Mouse (Mus musculus): ENCODE measurements around the gene Acat2. TPM values are rescaled to one million over a fixed set of nuclear protein-coding genes. Genes with fewer than 3 reads are reported as not detected.
"Not testable (repeated sequence)": the region's sequence is repeated elsewhere in the genome, so short reads cannot be mapped to it uniquely, and the experiment has no call there.

Gene Acat2
- total RNA-seq, 2 experiments from 2014 or later = 3.5 to 4.3 TPM

GRCm38 (mm10) chr17:12973851-12974250 is 13.3 kb upstream of the Acat2 start:
- intact Hi-C loops (cut with DNase I) = no loop called here

GRCm38 (mm10) chr17:12967173-12967572 is 6.6 kb upstream of the Acat2 start:
- DNase-seq = no peak
- intact Hi-C loops (cut with DNase I) = no loop called here

More at GRCm38 (mm10) chr17:12973851-12974250, 13.3 kb upstream of the Acat2 start:
- DNase-seq = no peak

- no peak for DNase-seq
- intact Hi-C loops (cut with DNase I) = loop anchor here (5.0 kb wide), 1 partner anchor 41 kb away; no protein-coding TSS in a partner anchor
Observed at GRCm38 (mm10) chr17:12963476-12963875, 2.9 kb upstream of the Acat2 start.

- intact Hi-C loops (cut with DNase I) = not testable (repeated sequence)
Observed at GRCm38 (mm10) chr17:12959377-12959776, 1.2 kb downstream of the Acat2 start.

GRCm38 (mm10) chr17:12956664-12957063 is 3.9 kb downstream of the Acat2 start:
- DNase-seq = no peak
- intact Hi-C loops (cut with DNase I) = no loop called here

More at GRCm38 (mm10) chr17:12959377-12959776, 1.2 kb downstream of the Acat2 start:
- not testable (repeated sequence) for DNase-seq

- DNase-seq = no peak
- intact Hi-C loops (cut with DNase I) = no loop called here
Observed at GRCm38 (mm10) chr17:12949669-12950068, 10.9 kb downstream of the Acat2 start.

GRCm38 (mm10) chr17:12942459-12943162 is 17.9 kb downstream of the Acat2 start:
- no peak for DNase-seq
- intact Hi-C loops (cut with DNase I) = no loop called here

- intact Hi-C loops (cut with DNase I) = no loop called here
Observed at GRCm38 (mm10) chr17:12941543-12942260, 18.8 kb downstream of the Acat2 start.

GRCm38 (mm10) chr17:12940151-12940805 is 20.3 kb downstream of the Acat2 start, which contains the start of gene Acat3:
Gene Acat3, minus strand, starts transcription at chr17:12940600.
- no peak for DNase-seq

More at GRCm38 (mm10) chr17:12941543-12942260, 18.8 kb downstream of the Acat2 start:
- no peak for DNase-seq

GRCm38 (mm10) chr17:12939377-12940148 is 21.0 kb downstream of the Acat2 start:
- not testable (repeated sequence) for DNase-seq
- intact Hi-C loops (cut with DNase I) = loop anchor here (5.0 kb wide), 1 partner anchor 57 kb away; no protein-coding TSS in a partner anchor

More at GRCm38 (mm10) chr17:12940151-12940805, 20.3 kb downstream of the Acat2 start, which contains the start of gene Acat3:
- intact Hi-C loops (cut with DNase I) = no loop called here

GRCm38 (mm10) chr17:12938077-12938476 is 22.5 kb downstream of the Acat2 start:
- no peak for DNase-seq
- intact Hi-C loops (cut with DNase I) = loop anchor here (5.0 kb wide), 1 partner anchor 56 kb away; no protein-coding TSS in a partner anchor

GRCm38 (mm10) chr17:12937412-12937970 is 23.1 kb downstream of the Acat2 start:
- intact Hi-C loops (cut with DNase I) = loop anchor here (5.0 kb wide), 1 partner anchor 55 kb away; no protein-coding TSS in a partner anchor
- no peak for DNase-seq

GRCm38 (mm10) chr17:12935719-12936118 is 24.8 kb downstream of the Acat2 start:
- no peak for DNase-seq
- intact Hi-C loops (cut with DNase I) = loop anchor here (5.0 kb wide), 1 partner anchor 53 kb away; no protein-coding TSS in a partner anchor

- intact Hi-C loops (cut with DNase I); DNase-seq: not testable (repeated sequence)
Observed at GRCm38 (mm10) chr17:12931576-12931975, 29.0 kb downstream of the Acat2 start.

GRCm38 (mm10) chr17:12925703-12926180 is 34.8 kb downstream of the Acat2 start:
- intact Hi-C loops (cut with DNase I) = no loop called here
- DNase-seq = no peak

- intact Hi-C loops (cut with DNase I) = no loop called here
- no peak for DNase-seq
Observed at GRCm38 (mm10) chr17:12925001-12925400, 35.5 kb downstream of the Acat2 start.

GRCm38 (mm10) chr17:12921073-12921472 is 39.5 kb downstream of the Acat2 start:
- intact Hi-C loops (cut with DNase I) = loop anchor here (5.0 kb wide), 1 partner anchor 41 kb away; the partner anchor contains the start of gene Acat2
- no peak for DNase-seq

- peak in 1 of 2 experiments; percentile 22 for DNase-seq
- intact Hi-C loops (cut with DNase I) = loop anchor here (5.0 kb wide), 2 partner anchors 61 to 76 kb away; partner anchors contain the start of gene Wtap
Observed at GRCm38 (mm10) chr17:12916588-12917380, 43.8 kb downstream of the Acat2 start.
